Mouse (Mus musculus): ENCODE results near the gene Efna5. TPM values are rescaled to one million over a fixed set of nuclear protein-coding genes. Genes with fewer than 3 reads are reported as not detected.

Efna5 gene
- polyA plus RNA-seq, 1 experiment from 2014 or later: 41.6 TPM

GRCm38 (mm10) chr17:62702020-62702814, 178.9 kb downstream of the Efna5 start:
- H3K27ac ChIP-seq: no peak overlapping the region
- no peak for ATAC-seq (ENCODE audit: low FRiP score, low read depth)
- WGBS: 64% methylated on average over 9 of the region's 9 CpGs
- H3K4me1 ChIP-seq: peaks cover 5% of the 10 kb centered on the region; the same call in 1 of the 2 replicates
- H3K4me2 ChIP-seq (replicated peaks): no peak overlapping the region
- no peaks in the 10 kb centered on the region for H3K9me3 ChIP-seq
- no peak overlapping the region for H3K9ac ChIP-seq
- no peaks in the 10 kb centered on the region for H3K27me3 ChIP-seq (replicated peaks)
- H3K36me3 ChIP-seq: no peaks in the 10 kb centered on the region
- H3K4me3 ChIP-seq: no peak overlapping the region

- no peaks in the 10 kb centered on the region for H3K36me3 ChIP-seq
- H3K4me1 ChIP-seq: peaks cover 5% of the 10 kb centered on the region; the same call in 1 of the 2 replicates
- ATAC-seq (ENCODE audit: low FRiP score, low read depth): no peak
- no peaks in the 10 kb centered on the region for H3K9me3 ChIP-seq
- H3K27ac ChIP-seq: no peak overlapping the region
- 46% methylated on average over 9 of the region's 9 CpGs for WGBS
- no peak overlapping the region for H3K4me3 ChIP-seq
- H3K27me3 ChIP-seq (replicated peaks): no peaks in the 10 kb centered on the region
- H3K9ac ChIP-seq: no peak overlapping the region
- no peak overlapping the region for H3K4me2 ChIP-seq (replicated peaks)
Measured at GRCm38 (mm10) chr17:62700791-62701602, 180.1 kb downstream of the Efna5 start.

GRCm38 (mm10) chr17:62694958-62695437, 186.1 kb downstream of the Efna5 start:
- WGBS: 77% methylated on average over 9 of the region's 9 CpGs
- Histone ChIP-seq H3K4me3 (no peak overlapping the region), H3K27ac (no peak overlapping the region), H3K4me2 (replicated peaks) (no peak overlapping the region), H3K9me3 (no peaks in the 10 kb centered on the region), H3K4me1 (peaks cover 6% of the 10 kb centered on the region; the same call in 1 of the 2 replicates), H3K36me3 (no peaks in the 10 kb centered on the region), H3K9ac (no peak overlapping the region), H3K27me3 (replicated peaks) (no peaks in the 10 kb centered on the region)
- ATAC-seq (ENCODE audit: low FRiP score, low read depth): 0 out of 2 replicates have a peak, but pooled peaks have one; percentile 41

GRCm38 (mm10) chr17:62692242-62692641, 188.9 kb downstream of the Efna5 start:
- ATAC-seq (ENCODE audit: low FRiP score, low read depth): no peak
- H3K27me3 ChIP-seq (replicated peaks): no peaks in the 10 kb centered on the region

GRCm38 (mm10) chr17:62691201-62691715, 189.9 kb downstream of the Efna5 start:
- H3K9me3 ChIP-seq: no peaks in the 10 kb centered on the region
- H3K9ac ChIP-seq: no peak overlapping the region
- H3K4me2 ChIP-seq (replicated peaks): no peak overlapping the region
- H3K27me3 ChIP-seq (replicated peaks): no peaks in the 10 kb centered on the region
- no peak overlapping the region for H3K27ac ChIP-seq
- 86% methylated on average over 4 of the region's 4 CpGs for WGBS
- no peaks in the 10 kb centered on the region for H3K36me3 ChIP-seq
- peaks cover 13% of the 10 kb centered on the region for H3K4me1 ChIP-seq
- H3K4me3 ChIP-seq: no peak overlapping the region
- ATAC-seq (ENCODE audit: low FRiP score, low read depth): no peak

More at GRCm38 (mm10) chr17:62692242-62692641, 188.9 kb downstream of the Efna5 start:
- 49% methylated on average over 4 of the region's 4 CpGs for WGBS
- H3K27ac ChIP-seq: no peak overlapping the region
- H3K4me1 ChIP-seq: peaks cover 9% of the 10 kb centered on the region
- no peaks in the 10 kb centered on the region for H3K36me3 ChIP-seq
- no peaks in the 10 kb centered on the region for H3K9me3 ChIP-seq
- H3K4me2 ChIP-seq (replicated peaks): no peak overlapping the region
- no peak overlapping the region for H3K9ac ChIP-seq
- H3K4me3 ChIP-seq: no peak overlapping the region

GRCm38 (mm10) chr17:62690256-62690655, 190.9 kb downstream of the Efna5 start:
- no peaks in the 10 kb centered on the region for H3K36me3 ChIP-seq
- WGBS: 81% methylated on average over 8 of the region's 8 CpGs
- no peak for ATAC-seq (ENCODE audit: low FRiP score, low read depth)

GRCm38 (mm10) chr17:62689646-62690045, 191.5 kb downstream of the Efna5 start:
- Histone ChIP-seq H3K9me3 (no peaks in the 10 kb centered on the region), H3K4me2 (replicated peaks) (no peak overlapping the region), H3K4me1 (peaks cover 13% of the 10 kb centered on the region), H3K9ac (no peak overlapping the region), H3K36me3 (no peaks in the 10 kb centered on the region), H3K27me3 (replicated peaks) (no peaks in the 10 kb centered on the region), H3K4me3 (no peak overlapping the region), H3K27ac (no peak overlapping the region)
- no peak for ATAC-seq (ENCODE audit: low FRiP score, low read depth)
- 61% methylated on average over 4 of the region's 4 CpGs for WGBS

More at GRCm38 (mm10) chr17:62690256-62690655, 190.9 kb downstream of the Efna5 start:
- H3K9me3 ChIP-seq: no peaks in the 10 kb centered on the region
- peaks cover 13% of the 10 kb centered on the region for H3K4me1 ChIP-seq
- H3K4me3 ChIP-seq: no peak overlapping the region
- H3K9ac ChIP-seq: no peak overlapping the region
- H3K27me3 ChIP-seq (replicated peaks): no peaks in the 10 kb centered on the region
- H3K27ac ChIP-seq: no peak overlapping the region
- H3K4me2 ChIP-seq (replicated peaks): no peak overlapping the region

- H3K4me2 ChIP-seq (replicated peaks): no peak overlapping the region
- H3K9me3 ChIP-seq: no peaks in the 10 kb centered on the region
- no peak for ATAC-seq (ENCODE audit: low FRiP score, low read depth)
- 47% methylated on average over 6 of the region's 6 CpGs for WGBS
- H3K9ac ChIP-seq: no peak overlapping the region
- H3K4me3 ChIP-seq: no peak overlapping the region
- H3K27me3 ChIP-seq (replicated peaks): no peaks in the 10 kb centered on the region
- H3K36me3 ChIP-seq: no peaks in the 10 kb centered on the region
- H3K4me1 ChIP-seq: peaks cover 10% of the 10 kb centered on the region
- no peak overlapping the region for H3K27ac ChIP-seq
Measured at GRCm38 (mm10) chr17:62687369-62687768, 193.7 kb downstream of the Efna5 start.

- H3K27me3 ChIP-seq (replicated peaks): no peaks in the 10 kb centered on the region
- H3K9ac ChIP-seq: no peak overlapping the region
- ATAC-seq (ENCODE audit: low FRiP score, low read depth): no peak
- no peaks in the 10 kb centered on the region for H3K36me3 ChIP-seq
- H3K9me3 ChIP-seq: no peaks in the 10 kb centered on the region
- peaks cover 7% of the 10 kb centered on the region; the same call in 1 of the 2 replicates for H3K4me1 ChIP-seq
- no peak overlapping the region for H3K4me3 ChIP-seq
- H3K27ac ChIP-seq: no peak overlapping the region
- no peak overlapping the region for H3K4me2 ChIP-seq (replicated peaks)
- 62% methylated on average over 6 of the region's 6 CpGs for WGBS
Measured at GRCm38 (mm10) chr17:62685181-62685580, 195.9 kb downstream of the Efna5 start.

GRCm38 (mm10) chr17:62683142-62683541, 198.0 kb downstream of the Efna5 start:
- Histone ChIP-seq H3K9ac (no peak overlapping the region), H3K4me1 (peaks cover 7% of the 10 kb centered on the region; the same call in 1 of the 2 replicates), H3K4me2 (replicated peaks) (no peak overlapping the region), H3K9me3 (no peaks in the 10 kb centered on the region), H3K4me3 (no peak overlapping the region), H3K27ac (no peak overlapping the region), H3K36me3 (no peaks in the 10 kb centered on the region), H3K27me3 (replicated peaks) (no peaks in the 10 kb centered on the region)
- 92% methylated on average over 5 of the region's 5 CpGs for WGBS
- no peak for ATAC-seq (ENCODE audit: low FRiP score, low read depth)

GRCm38 (mm10) chr17:62681726-62682125, 199.4 kb downstream of the Efna5 start:
- Histone ChIP-seq H3K9me3 (no peaks in the 10 kb centered on the region), H3K4me2 (replicated peaks) (no peak overlapping the region), H3K27ac (no peak overlapping the region), H3K4me1 (no peaks in the 10 kb centered on the region), H3K27me3 (replicated peaks) (no peaks in the 10 kb centered on the region), H3K9ac (no peak overlapping the region), H3K4me3 (no peak overlapping the region), H3K36me3 (no peaks in the 10 kb centered on the region)
- 79% methylated on average over 1 of the region's 1 CpGs for WGBS
- no peak for ATAC-seq (ENCODE audit: low FRiP score, low read depth)

- Histone ChIP-seq H3K4me3 (no peak overlapping the region), H3K36me3 (no peaks in the 10 kb centered on the region), H3K9ac (no peak overlapping the region), H3K4me2 (replicated peaks) (no peak overlapping the region), H3K9me3 (no peaks in the 10 kb centered on the region), H3K4me1 (no peaks in the 10 kb centered on the region), H3K27me3 (replicated peaks) (no peaks in the 10 kb centered on the region), H3K27ac (no peak overlapping the region)
- WGBS: 75% methylated on average over 1 of the region's 1 CpGs
- no peak for ATAC-seq (ENCODE audit: low FRiP score, low read depth)
Measured at GRCm38 (mm10) chr17:62680737-62681136, 200.4 kb downstream of the Efna5 start.
